Mouse (Mus musculus) liver, embryonic 16.5 days (tissue): ENCODE results near the gene Acadl. TPM values are rescaled to one million over a fixed set of nuclear protein-coding genes. Genes with fewer than 3 reads are reported as not detected.
A peak's percentile ranks its signal among the peaks of the same experiment; 100 is the strongest.

Experiments used
- ATAC-seq: fragments of 200-750 bp; cut with Nextera tagmentation; 2 replicates; pipeline ENCODE4 v1.8.0; 2017; ENCODE audit warnings: low read depth, mild to moderate bottlenecking, moderate number of reproducible peaks, moderate library complexity
- H3K27ac ChIP-seq: fragments of 300-500 bp; sonication (generic); 2 replicates; pipeline ENCODE4 v1.5.1; 2014; ENCODE audit warnings: mild to moderate bottlenecking, low read length
- H3K27me3 ChIP-seq: fragments of 300-500 bp; sonication (generic); 2 replicates; pipeline ENCODE4 v1.6.1; 2014; ENCODE audit warnings: low read depth, low read length, mixed read lengths; ENCODE audit not compliant: control insufficient read depth, insufficient read depth
- H3K36me3 ChIP-seq: fragments of 300-500 bp; sonication (generic); 2 replicates; pipeline ENCODE4 v1.6.1; 2014; ENCODE audit warnings: mild to moderate bottlenecking; ENCODE audit not compliant: control insufficient read depth, insufficient read depth
- H3K4me1 ChIP-seq: fragments of 300-500 bp; sonication (generic); 2 replicates; pipeline ENCODE4 v1.6.1; 2014; ENCODE audit warnings: low read depth, low read length, mixed read lengths; ENCODE audit not compliant: control insufficient read depth
- H3K4me2 ChIP-seq: fragments of 300-500 bp; sonication (generic); 2 replicates; pipeline ENCODE4 v1.6.1; 2014; ENCODE audit warnings: low read depth, low read length, mixed read lengths
- H3K4me3 ChIP-seq: fragments of 300-500 bp; sonication (generic); 2 replicates; pipeline ENCODE4 v1.5.1; 2014; ENCODE audit warnings: low read depth, mild to moderate bottlenecking, low read length
- H3K9ac ChIP-seq: fragments of 300-500 bp; sonication (generic); 2 replicates; pipeline ENCODE4 v1.6.1; 2014; ENCODE audit warnings: low read depth, low read length
- H3K9me3 ChIP-seq: fragments of 300-500 bp; sonication (generic); replicated peaks from 2 replicates; pipeline ENCODE4 v1.6.1; 2016; ENCODE audit warnings: low read length; ENCODE audit not compliant: control insufficient read depth
- WGBS: fragments of 180-500 bp; shearing (Covaris S2); extraction: QIAGEN DNeasy Blood & Tissue Kit; methylation state at CpG from one replicate; pipeline ENCODE4 v1.1.7; 2014; ENCODE audit not compliant: insufficient replicate concordance; 5-methylcytosine and 5-hydroxymethylcytosine counted together
- polyA plus RNA-seq: library from polyadenylated mRNA; unstranded; fragments of >200 nt; fragmentation: Nextera tagmentation; extraction: Ambion mirVana; gene quantifications from 2 replicates; pipeline ENCODE4 v1.2.1, GENCODE M21; 2015

The Acadl gene
- polyA plus RNA-seq, 1 experiment from 2014 or later: 175 TPM

GRCm38 (mm10) chr1:66845690-66846318 lies 17.3 kb downstream of the Acadl start:
- peaks cover 46% of the 10 kb centered on the region for H3K36me3 ChIP-seq

GRCm38 (mm10) chr1:66841938-66842337 lies 21.1 kb downstream of the Acadl start:
- Histone ChIP-seq H3K4me3 (no peak overlapping the region), H3K4me2 (no peak overlapping the region), H3K4me1 (peaks cover 2% of the 10 kb centered on the region), H3K9me3 (no peaks in the 10 kb centered on the region), H3K27ac (no peak overlapping the region), H3K27me3 (no peaks in the 10 kb centered on the region), H3K36me3 (peaks cover 24% of the 10 kb centered on the region), H3K9ac (no peak overlapping the region)
- 75% methylated on average over 10 of the region's 10 CpGs for WGBS
- no peak for ATAC-seq

More at GRCm38 (mm10) chr1:66845690-66846318, 17.3 kb downstream of the Acadl start:
- ATAC-seq: no peak
- H3K9me3 ChIP-seq: no peaks in the 10 kb centered on the region
- no peak overlapping the region for H3K4me2 ChIP-seq
- H3K4me1 ChIP-seq: no peaks in the 10 kb centered on the region
- H3K27ac ChIP-seq: no peak overlapping the region
- H3K27me3 ChIP-seq: no peaks in the 10 kb centered on the region
- H3K4me3 ChIP-seq: no peak overlapping the region
- WGBS: 53% methylated on average over 5 of the region's 5 CpGs
- no peak overlapping the region for H3K9ac ChIP-seq

DNA sequence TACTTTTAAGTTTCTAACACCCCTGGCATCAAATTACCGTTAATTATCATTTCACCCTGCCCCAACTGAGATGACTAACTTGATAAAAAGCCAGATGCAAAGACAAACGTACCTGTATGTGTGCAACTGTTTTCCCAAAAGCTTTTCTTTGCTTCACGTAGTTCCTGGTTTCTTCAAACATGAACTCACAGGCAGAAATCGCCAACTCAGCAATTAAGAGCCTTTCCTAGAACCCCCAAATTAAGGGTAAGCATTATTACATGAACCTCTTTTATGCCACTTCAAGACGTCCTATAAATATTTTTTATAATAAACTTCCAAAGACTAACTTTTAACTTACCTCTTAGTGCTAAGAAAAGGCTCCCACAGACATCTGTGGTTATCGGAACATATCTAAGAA lies 21.6 kb downstream of the Acadl start:
- ATAC-seq: no peak
- Histone ChIP-seq H3K9ac (no peak overlapping the region), H3K27ac (no peak overlapping the region), H3K4me2 (no peak overlapping the region), H3K27me3 (no peaks in the 10 kb centered on the region), H3K9me3 (no peaks in the 10 kb centered on the region), H3K4me1 (peaks cover 2% of the 10 kb centered on the region), H3K4me3 (no peak overlapping the region), H3K36me3 (peaks cover 22% of the 10 kb centered on the region)
- 71% methylated on average over 6 of the region's 6 CpGs for WGBS

- ATAC-seq: peak; percentile 41; the same call in 1 of the 2 replicates
- 64% methylated on average over 7 of the region's 7 CpGs for WGBS
- Histone ChIP-seq H3K27me3 (no peaks in the 10 kb centered on the region), H3K4me2 (no peak overlapping the region), H3K4me3 (no peak overlapping the region), H3K36me3 (peaks cover 12% of the 10 kb centered on the region), H3K9me3 (no peaks in the 10 kb centered on the region), H3K9ac (no peak overlapping the region), H3K4me1 (peaks cover 2% of the 10 kb centered on the region), H3K27ac (no peak overlapping the region)
These were observed 23.2 kb downstream of the Acadl start for GRCm38 (mm10) chr1:66839755-66840438.

GRCm38 (mm10) chr1:66839135-66839534 lies 23.9 kb downstream of the Acadl start:
- H3K4me2 ChIP-seq: no peak overlapping the region
- no peaks in the 10 kb centered on the region for H3K27me3 ChIP-seq
- H3K27ac ChIP-seq: no peak overlapping the region
- no peak overlapping the region for H3K4me3 ChIP-seq
- WGBS: 25% methylated on average over 1 of the region's 1 CpGs
- no peaks in the 10 kb centered on the region for H3K9me3 ChIP-seq
- H3K9ac ChIP-seq: no peak overlapping the region
- ATAC-seq: no peak
- peaks cover 2% of the 10 kb centered on the region for H3K4me1 ChIP-seq
- H3K36me3 ChIP-seq: peaks cover 10% of the 10 kb centered on the region

DNA sequence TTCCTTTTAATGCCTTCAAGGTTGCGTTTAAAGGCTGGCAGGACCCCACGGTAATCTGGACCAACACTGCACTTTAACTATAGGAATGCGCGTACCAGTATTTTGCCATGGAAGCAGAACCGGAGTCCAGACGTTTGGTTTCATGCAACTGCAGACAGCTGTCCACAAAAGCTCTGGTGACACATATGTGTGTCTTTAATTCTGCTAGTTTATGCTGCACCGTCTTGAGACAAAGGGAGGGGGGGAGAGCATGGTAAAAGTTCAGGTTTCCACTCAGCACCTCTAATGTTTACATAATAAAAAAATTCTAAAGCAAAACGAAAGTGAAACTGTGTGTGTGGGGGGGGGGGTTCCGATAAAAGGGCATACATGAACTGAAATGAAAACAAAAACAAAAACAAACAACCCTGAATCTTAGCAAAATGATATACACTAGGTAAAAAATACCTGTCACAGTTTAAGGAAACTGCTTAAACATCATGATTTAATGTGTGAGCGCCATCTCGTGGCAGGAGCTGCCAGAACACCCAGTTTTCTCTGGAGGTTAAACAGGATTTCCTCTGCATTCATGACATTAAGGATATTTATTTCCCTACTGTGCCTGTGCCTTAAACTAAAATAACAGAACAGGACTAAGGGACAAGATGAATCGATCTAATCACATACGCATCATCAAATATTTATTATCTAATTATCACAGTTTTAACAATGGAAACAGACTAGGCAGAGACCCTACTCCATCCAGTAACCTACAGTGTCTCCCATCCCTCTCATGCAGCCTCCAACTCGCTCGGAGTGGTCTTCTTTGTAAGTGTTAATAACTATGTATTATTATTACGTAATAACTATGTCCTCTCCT lies 24.7 kb downstream of the Acadl start:
- Histone ChIP-seq H3K27ac (no peak overlapping the region), H3K27me3 (no peaks in the 10 kb centered on the region), H3K9me3 (no peaks in the 10 kb centered on the region), H3K4me2 (peak overlapping the region; percentile 24; the same call in 1 of the 2 replicates), H3K4me1 (peaks cover 2% of the 10 kb centered on the region), H3K36me3 (peaks cover 10% of the 10 kb centered on the region), H3K9ac (no peak overlapping the region), H3K4me3 (peak overlapping the region; percentile 29; the same call in 1 of the 2 replicates)
- WGBS: 48% methylated on average over 16 of the region's 16 CpGs
- ATAC-seq: no peak

- Histone ChIP-seq H3K36me3 (peaks cover 6% of the 10 kb centered on the region), H3K27ac (no peak overlapping the region), H3K4me1 (peaks cover 2% of the 10 kb centered on the region), H3K4me2 (no peak overlapping the region), H3K9ac (no peak overlapping the region), H3K27me3 (no peaks in the 10 kb centered on the region), H3K9me3 (no peaks in the 10 kb centered on the region), H3K4me3 (no peak overlapping the region)
- WGBS: 74% methylated on average over 3 of the region's 3 CpGs
- ATAC-seq: no peak
These were observed 25.9 kb downstream of the Acadl start for GRCm38 (mm10) chr1:66837207-66837606.

- H3K36me3 ChIP-seq: no peaks in the 10 kb centered on the region
- no peak overlapping the region for H3K4me3 ChIP-seq
- no peak overlapping the region for H3K4me2 ChIP-seq
- WGBS: 70% methylated on average over 7 of the region's 7 CpGs
- no peaks in the 10 kb centered on the region for H3K27me3 ChIP-seq
- H3K4me1 ChIP-seq: no peaks in the 10 kb centered on the region
- no peaks in the 10 kb centered on the region for H3K9me3 ChIP-seq
- no peak overlapping the region for H3K27ac ChIP-seq
- H3K9ac ChIP-seq: no peak overlapping the region
- no peak for ATAC-seq
These were observed 30.4 kb downstream of the Acadl start for GRCm38 (mm10) chr1:66832636-66833165.
